Mouse (Mus musculus): Measurements from ENCODE around the gene 1810010H24Rik. TPM values are rescaled to one million over a fixed set of nuclear protein-coding genes. Genes with fewer than 3 reads are reported as not detected.
"Not testable (repeated sequence)": the region's sequence is repeated elsewhere in the genome, so short reads cannot be mapped to it uniquely, and the experiment has no call there.

The 1810010H24Rik gene
- polyA plus RNA-seq, 1 experiment from 2014 or later: 5.7 TPM

DNA sequence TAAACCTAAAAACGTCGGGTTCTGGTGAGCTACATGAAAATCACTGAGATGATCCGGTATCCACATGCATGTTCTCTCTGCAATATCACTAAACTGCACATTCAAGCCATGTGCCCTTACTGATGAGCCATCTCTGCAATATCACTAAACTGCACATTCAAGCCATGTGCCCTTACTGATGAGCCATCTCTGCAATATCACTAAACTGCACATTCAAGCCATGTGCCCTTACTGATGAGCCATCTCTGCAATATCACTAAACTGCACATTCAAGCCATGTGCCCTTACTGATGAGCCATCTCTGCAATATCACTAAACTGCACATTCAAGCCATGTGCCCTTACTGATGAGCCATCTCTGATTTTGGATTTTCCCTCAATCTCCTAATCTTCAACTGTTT lies 34.2 kb downstream of the 1810010H24Rik start:
- not testable (repeated sequence) for H3K9ac ChIP-seq (replicated peaks); H3K27me3 ChIP-seq; H3K27ac ChIP-seq (replicated peaks); ATAC-seq (replicated peaks); H3K9me3 ChIP-seq; H3K4me2 ChIP-seq (replicated peaks); H3K4me3 ChIP-seq; H3K4me1 ChIP-seq
- 97% methylated on average over 3 of the region's 3 CpGs for WGBS
- peaks cover 91% of the 10 kb centered on the region for H3K36me3 ChIP-seq

GRCm38 (mm10) chr11:107060941-107061340 lies 35.5 kb downstream of the 1810010H24Rik start:
- H3K4me1 ChIP-seq: no peaks in the 10 kb centered on the region
- no peaks in the 10 kb centered on the region for H3K27me3 ChIP-seq
- peaks cover 91% of the 10 kb centered on the region for H3K36me3 ChIP-seq
- H3K9me3 ChIP-seq: no peaks in the 10 kb centered on the region
- H3K4me2 ChIP-seq (replicated peaks): no peak overlapping the region
- 86% methylated on average over 1 of the region's 1 CpGs for WGBS
- no peak for ATAC-seq (replicated peaks)
- H3K9ac ChIP-seq (replicated peaks): no peak overlapping the region
- no peak overlapping the region for H3K4me3 ChIP-seq
- no peak overlapping the region for H3K27ac ChIP-seq (replicated peaks)

- H3K9me3 ChIP-seq: no peaks in the 10 kb centered on the region
- no peaks in the 10 kb centered on the region for H3K27me3 ChIP-seq
- no peak overlapping the region for H3K27ac ChIP-seq (replicated peaks)
- no peak overlapping the region for H3K9ac ChIP-seq (replicated peaks)
- H3K4me2 ChIP-seq (replicated peaks): no peak overlapping the region
- peaks cover 91% of the 10 kb centered on the region for H3K36me3 ChIP-seq
- 77% methylated on average over 3 of the region's 3 CpGs for WGBS
- no peak overlapping the region for H3K4me3 ChIP-seq
- H3K4me1 ChIP-seq: no peaks in the 10 kb centered on the region
- ATAC-seq (replicated peaks): no peak
Measured at GRCm38 (mm10) chr11:107063067-107063466, 37.6 kb downstream of the 1810010H24Rik start.

DNA sequence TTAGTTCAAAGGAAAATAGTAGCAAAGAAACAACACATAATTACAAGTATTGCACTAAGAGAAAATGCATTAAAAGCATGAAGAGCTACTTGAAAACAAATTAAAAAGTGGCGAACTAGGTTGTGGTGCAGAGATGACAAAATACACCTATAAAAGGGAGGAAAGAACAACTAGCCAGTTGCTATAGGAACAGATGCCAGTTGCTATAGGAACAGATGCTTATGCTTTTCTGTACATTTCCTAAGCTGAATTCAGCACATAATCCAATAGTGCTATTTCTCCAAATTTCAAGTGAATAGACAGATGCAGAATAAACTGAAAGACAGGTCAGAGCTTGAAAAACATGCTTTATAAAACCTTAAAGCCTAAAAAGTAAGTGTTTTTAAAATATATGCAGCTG lies 39.1 kb downstream of the 1810010H24Rik start:
- no peak overlapping the region for H3K4me2 ChIP-seq (replicated peaks)
- 75% methylated on average over 1 of the region's 1 CpGs for WGBS
- H3K36me3 ChIP-seq: peaks cover 81% of the 10 kb centered on the region
- no peak for ATAC-seq (replicated peaks)
- no peak overlapping the region for H3K27ac ChIP-seq (replicated peaks)
- no peak overlapping the region for H3K9ac ChIP-seq (replicated peaks)
- no peaks in the 10 kb centered on the region for H3K27me3 ChIP-seq
- H3K4me3 ChIP-seq: no peak overlapping the region
- H3K4me1 ChIP-seq: no peaks in the 10 kb centered on the region
- H3K9me3 ChIP-seq: no peaks in the 10 kb centered on the region

GRCm38 (mm10) chr11:107065216-107065785 lies 39.8 kb downstream of the 1810010H24Rik start:
- Histone ChIP-seq H3K36me3 (peaks cover 76% of the 10 kb centered on the region), H3K9ac (replicated peaks) (no peak overlapping the region), H3K4me2 (replicated peaks) (no peak overlapping the region), H3K27ac (replicated peaks) (no peak overlapping the region), H3K27me3 (no peaks in the 10 kb centered on the region), H3K9me3 (no peaks in the 10 kb centered on the region), H3K4me1 (no peaks in the 10 kb centered on the region), H3K4me3 (no peak overlapping the region)
- ATAC-seq (replicated peaks): no peak
- 89% methylated on average over 11 of the region's 11 CpGs for WGBS

Other genes starting within 250 kb of the 1810010H24Rik start
- gene Polg2, start 246.1 kb upstream of the 1810010H24Rik start, polyA plus RNA-seq (2015; fragmentation: Nextera tagmentation; extraction: Ambion mirVana): 9.9 and 11.0 TPM in 2 replicates
- 512 and 520 TPM in 2 replicates for gene Ddx5, start 236.5 kb upstream of the 1810010H24Rik start, polyA plus RNA-seq (2015; fragmentation: Nextera tagmentation; extraction: Ambion mirVana)
- gene Cep95, start 236.4 kb upstream of the 1810010H24Rik start, polyA plus RNA-seq (2015; fragmentation: Nextera tagmentation; extraction: Ambion mirVana): 20.5 and 21.2 TPM in 2 replicates
- gene Smurf2, start 105.0 kb upstream of the 1810010H24Rik start, polyA plus RNA-seq (2015; fragmentation: Nextera tagmentation; extraction: Ambion mirVana): 15.4 and 16.0 TPM in 2 replicates
- gene Kpna2, start 26.1 kb upstream of the 1810010H24Rik start, polyA plus RNA-seq (2015; fragmentation: Nextera tagmentation; extraction: Ambion mirVana): 262 and 282 TPM in 2 replicates
- gene Bptf, start 106.4 kb downstream of the 1810010H24Rik start, polyA plus RNA-seq (2015; fragmentation: Nextera tagmentation; extraction: Ambion mirVana): 37.1 and 38.0 TPM in 2 replicates
- gene Nol11, start 163.7 kb downstream of the 1810010H24Rik start, polyA plus RNA-seq (2015; fragmentation: Nextera tagmentation; extraction: Ambion mirVana): 53.9 and 55.4 TPM in 2 replicates

Measured in forebrain, embryonic 15.5 days (tissue).